Mouse (Mus musculus): Measurements from ENCODE around the gene Sdhaf2.

The Sdhaf2 gene

GRCm38 (mm10) chr19:10525910-10526309, at the start of gene Sdhaf2:
TSS of gene Sdhaf2 (minus strand) at chr19:10526142.
- peak; percentile 81 for DNase-seq

- DNase-seq, result no peak
These were observed 43.7 kb upstream of the Sdhaf2 start for GRCm38 (mm10) chr19:10569627-10570026.

- DNase-seq, result no peak
These were observed 39.3 kb upstream of the Sdhaf2 start for GRCm38 (mm10) chr19:10565217-10565616.

- no peak for DNase-seq
These were observed 38.3 kb upstream of the Sdhaf2 start for GRCm38 (mm10) chr19:10564278-10564677.

- DNase-seq, result no peak
These were observed 36.4 kb upstream of the Sdhaf2 start for GRCm38 (mm10) chr19:10562351-10562750.

GRCm38 (mm10) chr19:10561558-10562314, 35.8 kb upstream of the Sdhaf2 start:
- peak; percentile 85 for DNase-seq

GRCm38 (mm10) chr19:10560108-10560507, 34.2 kb upstream of the Sdhaf2 start:
- DNase-seq, result peak; percentile 39

- peak; percentile 18 for DNase-seq
These were observed 32.0 kb upstream of the Sdhaf2 start for GRCm38 (mm10) chr19:10557837-10558375.

- DNase-seq, result peak; percentile 48
These were observed 31.5 kb upstream of the Sdhaf2 start for GRCm38 (mm10) chr19:10557430-10557829.

- DNase-seq, result no peak
These were observed 31.1 kb upstream of the Sdhaf2 start for GRCm38 (mm10) chr19:10557001-10557400.

- DNase-seq, result peak; percentile 91
These were observed 29.9 kb upstream of the Sdhaf2 start, which contains the start of gene Tmem216 for GRCm38 (mm10) chr19:10555624-10556510. TSS of gene Tmem216 (minus strand) at chr19:10556238.

- no peak for DNase-seq
These were observed 13.5 kb upstream of the Sdhaf2 start for GRCm38 (mm10) chr19:10539454-10539853.

GRCm38 (mm10) chr19:10530082-10530481, 4.1 kb upstream of the Sdhaf2 start:
- peak; percentile 3 for DNase-seq

- peak; percentile 97 for DNase-seq
These were observed 638 bp downstream of the Sdhaf2 start, which contains the start of gene Cpsf7 for GRCm38 (mm10) chr19:10525106-10525901. TSS of gene Cpsf7 (plus strand) at chr19:10525266.

- no peak for DNase-seq
These were observed 1.2 kb downstream of the Sdhaf2 start for GRCm38 (mm10) chr19:10524784-10525105.

GRCm38 (mm10) chr19:10523483-10524080, 2.4 kb downstream of the Sdhaf2 start:
- no peak for DNase-seq

- no peak for DNase-seq
These were observed 4.0 kb downstream of the Sdhaf2 start for GRCm38 (mm10) chr19:10521926-10522325.

GRCm38 (mm10) chr19:10520355-10520754, 5.6 kb downstream of the Sdhaf2 start:
- DNase-seq, result peak; percentile 70

- DNase-seq, result no peak
These were observed 15.1 kb downstream of the Sdhaf2 start for GRCm38 (mm10) chr19:10510759-10511330.

GRCm38 (mm10) chr19:10502571-10502970, 23.4 kb downstream of the Sdhaf2 start:
- DNase-seq, result peak; percentile 74

GRCm38 (mm10) chr19:10500581-10500980, 25.4 kb downstream of the Sdhaf2 start:
- DNase-seq, result no peak

Measured in retina, postnatal 1 day (tissue).